Mouse (Mus musculus): ENCODE measurements at regions not wholly inside any gene's neighbourhood (a gene's known extent, or its start where the extent isn't known, plus 50 kb on each side); places are given as distances from the start of the nearest gene placed in this dataset.

DNA sequence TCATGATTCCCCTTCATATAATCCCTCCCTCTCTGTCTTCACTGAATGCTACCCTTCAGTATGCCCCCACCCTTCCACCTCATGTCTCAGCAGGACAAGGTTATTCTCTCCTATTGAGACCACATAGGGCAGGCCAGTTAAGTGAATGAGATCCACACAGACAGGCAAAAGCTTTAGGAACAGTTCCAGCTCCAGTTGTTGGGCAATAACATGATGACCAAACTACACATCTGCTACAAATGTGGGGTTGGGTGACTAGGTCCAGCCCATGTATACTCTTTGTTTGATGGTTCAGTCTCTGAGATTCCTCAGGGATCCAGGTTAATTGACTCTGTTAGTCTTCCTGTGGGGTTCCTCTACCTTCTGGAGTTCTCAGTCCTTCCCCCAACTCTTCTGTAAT lies 269.5 kb upstream of the Col3a1 start:
- no peak for ATAC-seq
- Histone ChIP-seq H3K27me3 (replicated peaks; ENCODE audit: control insufficient read depth, insufficient read depth, low read length) (no peaks in the 10 kb centered on the region), H3K4me3 (ENCODE audit: low read length) (no peak overlapping the region), H3K4me1 (ENCODE audit: control insufficient read depth, insufficient read depth, low read depth, low read length) (no peaks in the 10 kb centered on the region), H3K9me3 (ENCODE audit: control insufficient read depth, low read length) (no peaks in the 10 kb centered on the region), H3K27ac (ENCODE audit: low read depth, low read length) (no peak overlapping the region), H3K36me3 (ENCODE audit: control insufficient read depth, insufficient read depth, low read length) (no peaks in the 10 kb centered on the region), H3K4me2 (ENCODE audit: low read length) (no peak overlapping the region), H3K9ac (ENCODE audit: low read depth, low read length) (no peak overlapping the region)

DNA sequence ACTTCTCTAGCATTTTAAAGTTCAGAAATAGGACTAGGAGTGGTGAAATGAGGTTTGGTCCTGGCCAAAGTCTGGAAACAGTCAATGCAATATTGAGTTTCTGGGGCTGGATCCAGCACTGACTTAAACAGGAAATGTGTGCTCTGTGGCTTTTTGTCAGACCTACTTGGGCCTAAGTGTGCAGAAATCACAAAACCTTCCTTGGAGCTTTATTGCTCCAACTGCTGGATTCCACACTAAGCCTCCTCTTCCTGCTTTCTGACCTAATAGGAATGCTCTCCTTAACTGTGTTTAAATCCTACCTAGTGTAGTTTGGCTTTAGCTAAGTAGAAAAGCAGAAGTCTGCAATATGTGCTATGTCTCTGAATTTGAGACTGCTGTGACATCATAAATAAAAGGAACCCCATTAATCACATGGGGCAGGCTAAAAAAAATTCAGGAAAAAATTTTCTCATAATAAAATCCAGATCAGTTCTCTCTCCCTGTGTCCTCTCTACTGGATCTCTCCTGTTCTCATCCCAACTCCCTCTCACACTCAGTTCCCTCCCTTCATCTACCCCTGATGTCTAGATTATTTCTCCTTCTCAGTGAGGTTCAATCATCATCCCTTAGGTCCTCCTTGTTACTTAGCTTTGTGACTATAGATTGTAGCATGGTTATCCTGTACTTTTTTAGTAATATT lies 268.0 kb upstream of the Col3a1 start:
- no peak for ATAC-seq
- H3K27me3 ChIP-seq (replicated peaks; ENCODE audit: control insufficient read depth, insufficient read depth, low read length): no peaks in the 10 kb centered on the region
- H3K36me3 ChIP-seq (ENCODE audit: control insufficient read depth, insufficient read depth, low read length): no peaks in the 10 kb centered on the region
- H3K9me3 ChIP-seq (ENCODE audit: control insufficient read depth, low read length): no peaks in the 10 kb centered on the region
- H3K4me1 ChIP-seq (ENCODE audit: control insufficient read depth, insufficient read depth, low read depth, low read length): no peaks in the 10 kb centered on the region
- no peak overlapping the region for H3K27ac ChIP-seq (ENCODE audit: low read depth, low read length)
- no peak overlapping the region for H3K9ac ChIP-seq (ENCODE audit: low read depth, low read length)
- H3K4me2 ChIP-seq (ENCODE audit: low read length): no peak overlapping the region
- no peak overlapping the region for H3K4me3 ChIP-seq (ENCODE audit: low read length)

DNA sequence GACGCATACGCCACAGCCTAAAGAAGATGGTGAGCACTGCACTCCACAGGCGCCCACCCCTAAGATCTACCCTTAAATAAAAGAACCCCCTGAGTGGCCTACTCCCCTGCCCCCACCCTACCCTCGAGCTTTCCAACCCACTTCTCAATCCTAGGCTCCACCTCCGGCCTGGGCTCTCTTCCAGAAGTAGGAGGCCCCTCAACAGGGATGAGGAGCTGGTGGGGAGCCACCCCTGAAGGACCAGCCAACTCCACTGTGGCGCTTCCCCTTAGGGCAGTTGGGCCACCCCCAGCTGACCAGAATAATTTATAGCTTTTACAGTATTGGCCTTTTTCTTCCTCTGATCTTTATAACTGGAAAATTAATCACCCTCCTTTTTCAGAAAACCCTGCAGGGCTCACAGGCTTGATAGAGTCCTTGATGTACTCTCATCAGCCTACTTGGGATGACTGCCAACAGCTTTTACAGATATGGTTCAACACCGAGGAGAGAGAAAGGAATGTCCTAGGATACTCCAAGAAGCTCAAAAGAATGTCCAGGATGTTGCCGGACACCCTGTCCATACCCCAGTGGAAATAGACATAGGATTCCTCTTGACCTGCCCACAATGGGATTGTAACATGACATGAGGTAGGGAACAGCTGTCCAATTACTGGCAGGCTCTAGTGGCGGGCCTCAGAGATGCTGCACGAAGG lies 220.3 kb upstream of the Col3a1 start:
- WGBS: 72% methylated on average over 9 of the region's 10 CpGs

DNA sequence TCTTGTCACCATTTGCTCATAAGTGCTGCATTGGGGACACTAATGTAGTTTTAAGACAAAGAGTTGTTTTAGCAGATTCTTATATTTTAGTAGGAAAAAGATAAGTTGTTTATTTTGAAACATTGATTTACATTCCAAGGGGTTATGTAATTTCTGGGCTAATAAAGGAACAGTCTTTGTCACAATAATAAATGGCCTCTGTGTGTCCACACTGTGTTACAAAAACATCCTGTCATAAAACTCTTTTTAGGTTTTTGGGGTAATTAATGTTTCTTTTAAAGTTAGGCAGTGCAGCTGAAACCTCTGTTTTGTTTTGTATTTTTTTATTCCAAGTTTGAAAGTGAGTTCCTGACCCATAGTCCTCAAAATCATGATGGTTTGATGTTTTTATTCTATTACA lies 210.4 kb upstream of the Col3a1 start:
- no peak overlapping the region for H3K4me2 ChIP-seq (ENCODE audit: low read length)
- H3K9ac ChIP-seq (ENCODE audit: low read depth, low read length): no peak overlapping the region
- H3K36me3 ChIP-seq (ENCODE audit: control insufficient read depth, insufficient read depth, low read length): no peaks in the 10 kb centered on the region
- no peaks in the 10 kb centered on the region for H3K4me1 ChIP-seq (ENCODE audit: control insufficient read depth, insufficient read depth, low read depth, low read length)
- no peak for ATAC-seq
- no peaks in the 10 kb centered on the region for H3K27me3 ChIP-seq (replicated peaks; ENCODE audit: control insufficient read depth, insufficient read depth, low read length)
- no peak overlapping the region for H3K27ac ChIP-seq (ENCODE audit: low read depth, low read length)
- H3K4me3 ChIP-seq (ENCODE audit: low read length): no peak overlapping the region
- H3K9me3 ChIP-seq (ENCODE audit: control insufficient read depth, low read length): no peaks in the 10 kb centered on the region

More for the DNA sequence above, 220.3 kb upstream of the Col3a1 start:
- ATAC-seq: peak; percentile 52; the same call in 1 of the 2 replicates
- Histone ChIP-seq H3K27ac (ENCODE audit: low read depth, low read length) (no peak overlapping the region), H3K4me2 (ENCODE audit: low read length) (no peak overlapping the region), H3K4me1 (ENCODE audit: control insufficient read depth, insufficient read depth, low read depth, low read length) (no peaks in the 10 kb centered on the region), H3K36me3 (ENCODE audit: control insufficient read depth, insufficient read depth, low read length) (no peaks in the 10 kb centered on the region), H3K9me3 (ENCODE audit: control insufficient read depth, low read length) (no peaks in the 10 kb centered on the region), H3K4me3 (ENCODE audit: low read length) (no peak overlapping the region), H3K9ac (ENCODE audit: low read depth, low read length) (no peak overlapping the region), H3K27me3 (replicated peaks; ENCODE audit: control insufficient read depth, insufficient read depth, low read length) (no peaks in the 10 kb centered on the region)

DNA sequence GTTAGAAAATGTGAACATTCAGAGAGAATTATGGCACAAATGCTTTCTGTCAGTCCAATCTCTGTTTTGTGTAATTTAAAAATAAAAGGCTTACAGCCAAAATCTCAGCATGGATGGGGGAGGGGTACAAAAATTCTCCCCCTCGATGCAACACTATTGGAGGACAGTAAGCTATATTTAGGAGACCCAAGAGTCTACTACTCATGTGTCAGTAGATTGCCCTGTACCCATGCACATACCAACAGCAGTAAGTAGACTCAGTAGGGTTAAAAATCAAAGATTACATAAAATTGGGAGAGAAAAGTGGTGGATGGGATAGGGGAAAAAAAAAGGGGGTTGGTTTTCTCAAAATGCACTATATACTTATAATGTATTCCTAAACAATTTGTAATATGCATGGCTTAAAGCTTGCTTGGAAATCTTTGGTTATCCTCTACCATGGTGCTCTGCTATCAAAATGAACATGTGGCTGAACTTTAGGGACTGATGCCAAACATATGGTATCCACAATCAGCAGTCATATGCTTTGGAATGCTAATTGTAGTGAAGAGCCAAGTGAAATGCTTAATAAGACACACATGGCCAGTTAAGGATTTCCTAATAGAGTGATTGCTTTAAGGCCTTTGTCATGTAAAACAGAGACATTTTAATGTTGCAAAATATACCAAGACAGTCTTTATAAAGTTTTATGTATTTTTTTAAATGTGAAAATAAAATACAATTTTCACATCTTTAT lies 194.8 kb upstream of the Col3a1 start:
- Histone ChIP-seq H3K4me1 (ENCODE audit: control insufficient read depth, insufficient read depth, low read depth, low read length) (no peaks in the 10 kb centered on the region), H3K36me3 (ENCODE audit: control insufficient read depth, insufficient read depth, low read length) (no peaks in the 10 kb centered on the region), H3K27ac (ENCODE audit: low read depth, low read length) (no peak overlapping the region), H3K4me3 (ENCODE audit: low read length) (no peak overlapping the region), H3K9ac (ENCODE audit: low read depth, low read length) (no peak overlapping the region), H3K9me3 (ENCODE audit: control insufficient read depth, low read length) (no peaks in the 10 kb centered on the region), H3K4me2 (ENCODE audit: low read length) (no peak overlapping the region), H3K27me3 (replicated peaks; ENCODE audit: control insufficient read depth, insufficient read depth, low read length) (no peaks in the 10 kb centered on the region)
- ATAC-seq: peak; percentile 50; the same call in 1 of the 2 replicates
- WGBS: 70% methylated on average over 1 of the region's 1 CpGs

DNA sequence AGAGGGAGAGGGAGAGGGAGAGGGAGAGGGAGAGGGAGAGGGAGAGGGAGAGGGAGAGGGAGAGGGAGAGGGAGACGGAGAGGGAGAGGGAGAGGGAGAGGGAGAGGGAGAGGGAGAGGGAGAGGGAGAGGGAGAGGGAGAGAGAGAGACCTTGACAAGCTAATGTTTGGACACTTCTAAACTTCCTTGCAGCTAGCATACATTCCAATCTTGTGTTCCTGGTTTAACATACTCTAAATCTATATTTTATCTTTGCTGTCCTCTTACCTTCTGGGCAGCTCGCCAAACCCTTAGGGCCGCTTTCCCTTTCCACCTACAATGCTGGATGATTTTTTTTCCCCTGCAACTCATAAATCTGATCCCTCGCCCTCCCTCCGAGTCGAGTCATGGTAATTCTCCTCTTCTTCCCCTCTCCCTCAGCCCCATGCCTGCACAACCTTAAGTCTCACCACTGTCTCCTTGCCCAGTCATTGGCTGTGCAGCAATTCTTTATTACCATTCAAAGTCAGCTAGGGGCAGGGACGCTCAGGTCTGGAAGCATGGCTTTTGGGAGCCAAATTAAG lies 176.1 kb upstream of the Col3a1 start:
- no peak overlapping the region for H3K4me3 ChIP-seq (ENCODE audit: low read length)
- H3K4me1 ChIP-seq (ENCODE audit: control insufficient read depth, insufficient read depth, low read depth, low read length): no peaks in the 10 kb centered on the region
- H3K9me3 ChIP-seq (ENCODE audit: control insufficient read depth, low read length): no peaks in the 10 kb centered on the region
- no peak for ATAC-seq
- H3K9ac ChIP-seq (ENCODE audit: low read depth, low read length): no peak overlapping the region
- 81% methylated on average over 6 of the region's 7 CpGs for WGBS
- H3K27ac ChIP-seq (ENCODE audit: low read depth, low read length): no peak overlapping the region
- no peak overlapping the region for H3K4me2 ChIP-seq (ENCODE audit: low read length)
- no peaks in the 10 kb centered on the region for H3K27me3 ChIP-seq (replicated peaks; ENCODE audit: control insufficient read depth, insufficient read depth, low read length)
- H3K36me3 ChIP-seq (ENCODE audit: control insufficient read depth, insufficient read depth, low read length): no peaks in the 10 kb centered on the region

DNA sequence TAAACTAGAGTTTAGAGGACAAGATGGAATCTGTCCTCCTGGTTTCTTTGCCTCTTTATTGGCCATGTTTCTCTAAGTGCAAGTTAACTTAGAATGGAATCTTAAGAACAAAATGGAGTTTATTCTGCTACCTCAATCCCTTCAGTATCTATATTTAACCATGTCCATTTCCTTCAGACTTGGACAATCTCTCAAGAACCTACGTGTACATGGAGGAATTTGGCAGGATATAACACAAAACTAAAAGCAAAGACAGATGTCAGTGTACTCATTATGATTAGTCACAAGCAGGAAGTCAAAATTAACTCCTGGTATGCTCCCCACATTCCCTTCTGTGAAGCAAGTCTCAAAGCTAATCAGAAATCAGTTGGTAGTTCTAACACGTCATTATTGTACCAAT lies 164.3 kb upstream of the Col3a1 start:
- Histone ChIP-seq H3K4me2 (ENCODE audit: low read length) (no peak overlapping the region), H3K9ac (ENCODE audit: low read depth, low read length) (no peak overlapping the region), H3K27ac (ENCODE audit: low read depth, low read length) (no peak overlapping the region), H3K9me3 (ENCODE audit: control insufficient read depth, low read length) (no peaks in the 10 kb centered on the region), H3K4me3 (ENCODE audit: low read length) (no peak overlapping the region), H3K4me1 (ENCODE audit: control insufficient read depth, insufficient read depth, low read depth, low read length) (no peaks in the 10 kb centered on the region), H3K36me3 (ENCODE audit: control insufficient read depth, insufficient read depth, low read length) (no peaks in the 10 kb centered on the region), H3K27me3 (replicated peaks; ENCODE audit: control insufficient read depth, insufficient read depth, low read length) (no peaks in the 10 kb centered on the region)
- ATAC-seq: no peak
- 82% methylated on average over 2 of the region's 2 CpGs for WGBS

DNA sequence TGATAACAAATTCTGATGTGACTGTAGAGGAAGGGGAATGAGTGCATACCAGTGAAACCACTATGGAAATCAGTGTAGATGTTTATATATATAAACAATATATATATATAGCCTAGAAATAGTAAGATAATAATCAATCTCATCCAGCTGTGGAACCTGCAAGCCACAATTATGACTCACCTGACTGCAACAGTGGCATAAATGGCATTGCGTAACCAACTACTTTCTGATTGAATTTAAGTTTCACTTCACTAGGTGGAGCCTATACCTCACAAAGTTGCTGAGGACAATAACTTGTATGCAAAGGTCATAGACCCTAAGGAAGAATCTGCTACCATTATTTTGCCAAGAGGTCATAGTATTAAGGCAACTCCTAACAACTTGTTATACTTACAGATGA lies 129.7 kb upstream of the Col3a1 start:
- no peaks in the 10 kb centered on the region for H3K4me1 ChIP-seq (ENCODE audit: control insufficient read depth, insufficient read depth, low read depth, low read length)
- ATAC-seq: no peak
- H3K9ac ChIP-seq (ENCODE audit: low read depth, low read length): no peak overlapping the region
- no peak overlapping the region for H3K27ac ChIP-seq (ENCODE audit: low read depth, low read length)
- WGBS: 97% methylated on average over 1 of the region's 1 CpGs
- H3K4me3 ChIP-seq (ENCODE audit: low read length): no peak overlapping the region
- H3K4me2 ChIP-seq (ENCODE audit: low read length): no peak overlapping the region
- no peaks in the 10 kb centered on the region for H3K9me3 ChIP-seq (ENCODE audit: control insufficient read depth, low read length)
- no peaks in the 10 kb centered on the region for H3K36me3 ChIP-seq (ENCODE audit: control insufficient read depth, insufficient read depth, low read length)
- no peaks in the 10 kb centered on the region for H3K27me3 ChIP-seq (replicated peaks; ENCODE audit: control insufficient read depth, insufficient read depth, low read length)

DNA sequence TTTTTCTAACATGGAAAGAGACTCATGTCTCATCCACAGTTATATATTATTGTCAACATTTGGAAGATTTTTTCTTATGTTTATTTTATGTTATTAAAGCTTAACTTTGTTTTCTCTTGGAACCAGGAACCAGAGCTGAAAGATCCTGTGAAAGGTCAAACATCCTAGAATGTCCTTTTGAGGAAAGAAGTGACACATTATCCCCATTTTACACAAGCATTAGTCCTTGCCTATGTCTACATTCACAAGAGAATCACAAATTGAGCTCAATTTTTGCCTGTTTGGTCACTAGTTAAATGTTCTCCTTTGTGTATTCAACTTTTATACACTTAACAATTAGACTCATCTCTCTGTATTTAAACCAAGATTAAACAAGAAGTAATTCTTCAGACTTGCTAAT lies 126.0 kb upstream of the Col3a1 start:
- Histone ChIP-seq H3K27ac (ENCODE audit: low read depth, low read length) (no peak overlapping the region), H3K27me3 (replicated peaks; ENCODE audit: control insufficient read depth, insufficient read depth, low read length) (no peaks in the 10 kb centered on the region), H3K36me3 (ENCODE audit: control insufficient read depth, insufficient read depth, low read length) (no peaks in the 10 kb centered on the region), H3K9me3 (ENCODE audit: control insufficient read depth, low read length) (no peaks in the 10 kb centered on the region), H3K9ac (ENCODE audit: low read depth, low read length) (no peak overlapping the region), H3K4me2 (ENCODE audit: low read length) (no peak overlapping the region), H3K4me1 (ENCODE audit: control insufficient read depth, insufficient read depth, low read depth, low read length) (no peaks in the 10 kb centered on the region), H3K4me3 (ENCODE audit: low read length) (no peak overlapping the region)
- ATAC-seq: no peak
